ENCODE assay signal across 11 mouse cellular contexts in genomic region chr7:62375658-62376057, GRCm38 (mm10). TPM values are rescaled to one million over a fixed set of nuclear protein-coding genes. Genes with fewer than 3 reads are reported as not detected.
DNase-seq lines count a peak whose midpoint lies in the region; ATAC-seq and TF ChIP-seq lines count a peak whose summit lies in the region.
"Had no signal": no experiment of that assay in that cellular context is flagged by ENCODE, and none has a peak within 500 bp of the region (broad histone marks: within the 10 kb centered on the region; RNA-seq: fewer than 3 reads in every experiment).

No protein-coding gene starts in this region.

- intact Hi-C loops in gastrocnemius, adult 2 months (cut with DNase I), result no loop called here

- H3K4me3 ChIP-seq in gastrocnemius, adult 2 months, result no peak overlapping the region
- H3K4me3 ChIP-seq in liver, adult 2 months (ENCODE audit: insufficient read depth, low read depth, low read length), result no peak overlapping the region
- H3K4me3 ChIP-seq in liver, embryonic 11.5 days (ENCODE audit: low read depth, low read length), result no peak overlapping the region
- peak overlapping the region; percentile 59; the same call in 1 of the 2 replicates for H3K4me3 ChIP-seq in midbrain, postnatal 0 days (ENCODE audit: low read depth, low read length)

- DNase-seq in gastrocnemius, adult 2 months, result no peak
- no peak for DNase-seq in gastrocnemius, postnatal 25 days
- peak; percentile 22 for DNase-seq in liver, adult 2 months (ENCODE audit: extremely low read depth, low read depth, low spot score)
- no peak for DNase-seq in liver, embryonic 11.5 days (ENCODE audit: low spot score)
- peak; percentile 57 for DNase-seq in brain, adult 2 months (ENCODE audit: low read depth, low spot score)
- peak; percentile 69 for DNase-seq in midbrain, postnatal 0 days (ENCODE audit: low spot score)

- TF ChIP-seq POLR2A in liver, adult 2 months (IDR thresholded peaks at IDR 0.05; ENCODE audit: extremely low read depth, insufficient read depth, low read length), result no peak

- TF ChIP-seq CTCF in gastrocnemius, adult 2 months (IDR thresholded peaks at IDR 0.05), result peak; percentile 50
- no peak for TF ChIP-seq CTCF in liver, adult 2 months (IDR thresholded peaks at IDR 0.05; ENCODE audit: low read depth, low read length)
- TF ChIP-seq CTCF in midbrain, postnatal 0 days (IDR thresholded peaks at IDR 0.05), result peak; percentile 72

- ATAC-seq in liver, embryonic 11.5 days (replicated peaks; ENCODE audit: low FRiP score), result no peak
- no peak for ATAC-seq in midbrain, postnatal 0 days (ENCODE audit: low FRiP score)
- no peak for ATAC-seq in erythroid progenitor cell, adult 5-6 weeks (replicated peaks; ENCODE audit: low FRiP score, poor library complexity, severe bottlenecking)
- no peak for ATAC-seq in inflammation-experienced regulatory T-cells, adult 6 months

- no peak overlapping the region for H3K9ac ChIP-seq in liver, adult 2 months (ENCODE audit: low read depth, low read length)
- H3K9ac ChIP-seq in liver, embryonic 11.5 days (ENCODE audit: low read depth, low read length), result no peak overlapping the region
- no peak overlapping the region for H3K9ac ChIP-seq in midbrain, postnatal 0 days (replicated peaks; ENCODE audit: low read length, poor library complexity, severe bottlenecking)

- no peak overlapping the region for H3K27ac ChIP-seq in gastrocnemius, adult 2 months
- H3K27ac ChIP-seq in liver, adult 2 months (replicated peaks; ENCODE audit: insufficient read depth, low read depth, low read length), result no peak overlapping the region
- no peak overlapping the region for H3K27ac ChIP-seq in liver, embryonic 11.5 days (ENCODE audit: low read depth, low read length)
- no peak overlapping the region for H3K27ac ChIP-seq in midbrain, postnatal 0 days (ENCODE audit: low read depth, low read length)

- H3K9me3 ChIP-seq in liver, embryonic 11.5 days (ENCODE audit: control insufficient read depth, low read length), result peaks cover 4% of the 10 kb centered on the region; the same call in 1 of the 2 replicates
- H3K9me3 ChIP-seq in midbrain, postnatal 0 days (ENCODE audit: low read length), result 0 out of 2 replicates have a peak, but pooled peaks cover 5% of the 10 kb centered on the region

- WGBS in liver, adult 2 months, result 32% methylated on average over 4 of the region's 4 CpGs
- 27% methylated on average over 4 of the region's 4 CpGs for WGBS in liver, embryonic 11.5 days
- WGBS in midbrain, postnatal 0 days, result 30% methylated on average over 4 of the region's 4 CpGs

- H3K27me3 ChIP-seq in liver, adult 2 months (ENCODE audit: control insufficient read depth, insufficient read depth, low read length), result no peaks in the 10 kb centered on the region
- H3K27me3 ChIP-seq in liver, embryonic 11.5 days (replicated peaks; ENCODE audit: control insufficient read depth, insufficient read depth, low read length), result peaks cover 2% of the 10 kb centered on the region; the same call in 1 of the 2 replicates
- H3K27me3 ChIP-seq in midbrain, postnatal 0 days (ENCODE audit: insufficient read depth, low read length), result no peaks in the 10 kb centered on the region

- H3K4me2 ChIP-seq in liver, embryonic 11.5 days, result no peak overlapping the region
- peak overlapping the region; percentile 48 for H3K4me2 ChIP-seq in midbrain, postnatal 0 days (ENCODE audit: low read depth, low read length, poor library complexity, severe bottlenecking)

- H3K79me2 ChIP-seq in liver, adult 2 months (ENCODE audit: control insufficient read depth, insufficient read depth, low read length), result no peaks in the 10 kb centered on the region

- no peaks in the 10 kb centered on the region for H3K4me1 ChIP-seq in liver, adult 2 months (ENCODE audit: control insufficient read depth, insufficient read depth, low read length)
- no peaks in the 10 kb centered on the region for H3K4me1 ChIP-seq in liver, embryonic 11.5 days (replicated peaks; ENCODE audit: control insufficient read depth, insufficient read depth, low read length)
- H3K4me1 ChIP-seq in midbrain, postnatal 0 days (ENCODE audit: insufficient read depth, low read length), result no peaks in the 10 kb centered on the region

- H3K36me3 ChIP-seq in liver, adult 2 months (ENCODE audit: control insufficient read depth, insufficient read depth, low read length), result no peaks in the 10 kb centered on the region
- H3K36me3 ChIP-seq in liver, embryonic 11.5 days (ENCODE audit: control insufficient read depth, insufficient read depth, low read length), result no peaks in the 10 kb centered on the region
- no peaks in the 10 kb centered on the region for H3K36me3 ChIP-seq in midbrain, postnatal 0 days (ENCODE audit: insufficient read depth, low read length)
- H3K36me3 ChIP-seq: G1E had no signal

RNA-seq across cellular contexts. Expression of gene Magel2, which starts 1.2 kb away (rescaled TPM):
- not detected for total RNA-seq in gastrocnemius, adult 2 months (2021)
- not detected for total RNA-seq in gastrocnemius, postnatal 25 days (2021)
- not detected in 2 replicates for total RNA-seq in liver, adult 2 months (2014; rRNA removed)
- polyA plus RNA-seq in liver, adult 2 months (2012; rRNA removed), result not detected in 2 replicates
- polyA plus RNA-seq in liver, embryonic 11.5 days (2014; fragmentation: Nextera tagmentation; extraction: Ambion mirVana), result 0.51 and 0.61 TPM in 2 replicates
- 22.1 and 26.5 TPM in 2 replicates for total RNA-seq in midbrain, postnatal 0 days (2014; rRNA removed)
- polyA plus RNA-seq in midbrain, postnatal 0 days (2015; fragmentation: Nextera tagmentation; extraction: Ambion mirVana), result 19.3 and 25.4 TPM in 2 replicates
- not detected in 2 replicates for total RNA-seq in erythroid progenitor cell, adult 5-6 weeks (2015; ENCODE audit: low replicate concordance)
- not detected in 2 replicates for total RNA-seq in erythroid progenitor cell, adult 5-6 weeks (2017; ENCODE audit: low replicate concordance)
- not detected for polyA plus RNA-seq in inflammation-experienced regulatory T-cells, adult 6 months (2017; shearing (Covaris generic))
- total RNA-seq: heart, postnatal 14 days had no signal
- polyA plus RNA-seq: G1E; small intestine, adult 2 months had no signal

RNA-seq across cellular contexts. Expression of gene Ndn, which starts 29.3 kb away (rescaled TPM):
- 1 to 10 TPM; 2.9 to 5.0 TPM for total RNA-seq in gastrocnemius, adult 2 months (2021)
- total RNA-seq in gastrocnemius, postnatal 25 days (2021), result 1 to 10 TPM; 6.6 to 9.2 TPM
- total RNA-seq in liver, adult 2 months (2014; rRNA removed), result 0.37 and 0.67 TPM in 2 replicates
- polyA plus RNA-seq in liver, adult 2 months (2012; rRNA removed), result 0.34 TPM in 2 replicates
- 26.8 and 27.1 TPM in 2 replicates for polyA plus RNA-seq in liver, embryonic 11.5 days (2014; fragmentation: Nextera tagmentation; extraction: Ambion mirVana)
- 479 and 494 TPM in 2 replicates for total RNA-seq in midbrain, postnatal 0 days (2014; rRNA removed)
- 861 and 877 TPM in 2 replicates for polyA plus RNA-seq in midbrain, postnatal 0 days (2015; fragmentation: Nextera tagmentation; extraction: Ambion mirVana)
- not detected in 2 replicates for total RNA-seq in erythroid progenitor cell, adult 5-6 weeks (2015; ENCODE audit: low replicate concordance)
- not detected in 2 replicates for total RNA-seq in erythroid progenitor cell, adult 5-6 weeks (2017; ENCODE audit: low replicate concordance)
- polyA plus RNA-seq in inflammation-experienced regulatory T-cells, adult 6 months (2017; shearing (Covaris generic)), result not detected

RNA-seq across cellular contexts. Expression of gene Mkrn3, which starts 44.3 kb away (rescaled TPM):
- under 1 TPM; 0.15 to 0.25 TPM for total RNA-seq in gastrocnemius, adult 2 months (2021)
- under 1 TPM; 0.29 to 0.31 TPM for total RNA-seq in gastrocnemius, postnatal 25 days (2021)
- total RNA-seq in liver, adult 2 months (2014; rRNA removed), result 0.37 and 0.54 TPM in 2 replicates
- polyA plus RNA-seq in liver, adult 2 months (2012; rRNA removed), result 0.22 and 0.29 TPM in 2 replicates
- polyA plus RNA-seq in liver, embryonic 11.5 days (2014; fragmentation: Nextera tagmentation; extraction: Ambion mirVana), result 1.9 and 2.0 TPM in 2 replicates
- total RNA-seq in midbrain, postnatal 0 days (2014; rRNA removed), result 39.5 and 42.4 TPM in 2 replicates
- 30.9 and 31.5 TPM in 2 replicates for polyA plus RNA-seq in midbrain, postnatal 0 days (2015; fragmentation: Nextera tagmentation; extraction: Ambion mirVana)
- total RNA-seq in erythroid progenitor cell, adult 5-6 weeks (2015; ENCODE audit: low replicate concordance), result not detected in 2 replicates
- total RNA-seq in erythroid progenitor cell, adult 5-6 weeks (2017; ENCODE audit: low replicate concordance), result not detected in 2 replicates
- polyA plus RNA-seq in inflammation-experienced regulatory T-cells, adult 6 months (2017; shearing (Covaris generic)), result not detected

Comparison
In these comparisons a context has a peak if more than half of its experiments do, and no peak if none do; other contexts are left out.
1. DNase-seq: peak in liver, adult 2 months (single experiment), brain, adult 2 months (single experiment) and midbrain, postnatal 0 days (single experiment); none in gastrocnemius, adult 2 months (single experiment), gastrocnemius, postnatal 25 days (single experiment) and liver, embryonic 11.5 days (single experiment).
2. RNA of gene Magel2, which starts 1.2 kb away (total RNA-seq): 22.1 to 26.5 TPM in midbrain, postnatal 0 days; not detected in gastrocnemius, postnatal 25 days, not detected in gastrocnemius, adult 2 months, not detected in liver, adult 2 months and not detected in erythroid progenitor cell, adult 5-6 weeks; every median in the first group is over 10 times any median in the second.
3. RNA of gene Ndn, which starts 29.3 kb away (total RNA-seq): 479 to 494 TPM in midbrain, postnatal 0 days; 6.6 to 9.2 TPM in gastrocnemius, postnatal 25 days, 2.9 to 5.0 TPM in gastrocnemius, adult 2 months, 0.37 to 0.67 TPM in liver, adult 2 months and not detected in erythroid progenitor cell, adult 5-6 weeks; every median in the first group is over 10 times any median in the second.
4. RNA of gene Mkrn3, which starts 44.3 kb away (total RNA-seq): 39.5 to 42.4 TPM in midbrain, postnatal 0 days; 0.37 to 0.54 TPM in liver, adult 2 months, 0.29 to 0.31 TPM in gastrocnemius, postnatal 25 days, 0.15 to 0.25 TPM in gastrocnemius, adult 2 months and not detected in erythroid progenitor cell, adult 5-6 weeks; every median in the first group is over 10 times any median in the second.